Mouse (Mus musculus) neural tube, embryonic 15.5 days (tissue): ENCODE measurements around the gene Shroom1. TPM values are rescaled to one million over a fixed set of nuclear protein-coding genes. Genes with fewer than 3 reads are reported as not detected.

ENCODE experiments used
- ATAC-seq: fragments of 200-750 bp; cut with Nextera tagmentation; 2 replicates; pipeline ENCODE4 v1.8.0; 2017; ENCODE audit warnings: mild to moderate bottlenecking, moderate TSS enrichment, moderate library complexity; ENCODE audit not compliant: low FRiP score
- H3K27ac ChIP-seq: fragments of 300-500 bp; sonication (generic); replicated peaks from 2 replicates; pipeline ENCODE4 v1.5.1; 2015; ENCODE audit warnings: mild to moderate bottlenecking, inconsistent platforms
- H3K27me3 ChIP-seq: fragments of 300-500 bp; sonication (generic); replicated peaks from 2 replicates; pipeline ENCODE4 v1.6.1; 2015; ENCODE audit warnings: inconsistent platforms
- H3K36me3 ChIP-seq: fragments of 300-500 bp; sonication (generic); 2 replicates; pipeline ENCODE4 v1.6.1; 2015; ENCODE audit warnings: inconsistent platforms
- H3K4me1 ChIP-seq: fragments of 300-500 bp; sonication (generic); 2 replicates; pipeline ENCODE4 v1.6.1; 2015; ENCODE audit warnings: inconsistent platforms
- H3K4me2 ChIP-seq: fragments of 300-500 bp; sonication (generic); 2 replicates; pipeline ENCODE4 v1.6.1; 2015; ENCODE audit warnings: inconsistent platforms, mild to moderate bottlenecking, moderate library complexity
- H3K4me3 ChIP-seq: fragments of 300-500 bp; sonication (generic); replicated peaks from 2 replicates; pipeline ENCODE4 v1.5.1; 2015; ENCODE audit warnings: mild to moderate bottlenecking, inconsistent platforms
- H3K9ac ChIP-seq: fragments of 300-500 bp; sonication (generic); replicated peaks from 2 replicates; pipeline ENCODE4 v1.6.1; 2015; ENCODE audit warnings: mild to moderate bottlenecking, inconsistent platforms
- H3K9me3 ChIP-seq: fragments of 300-500 bp; sonication (generic); replicated peaks from 2 replicates; pipeline ENCODE4 v1.6.1; 2016; ENCODE audit warnings: inconsistent platforms
- WGBS: fragments of 180-500 bp; shearing (Covaris S2); methylation state at CpG from one replicate; pipeline ENCODE4 v1.1.7; 2015; ENCODE audit warnings: mixed read lengths; 5-methylcytosine and 5-hydroxymethylcytosine counted together
- polyA plus RNA-seq: library from polyadenylated mRNA; unstranded; fragments of >200 nt; fragmentation: Nextera tagmentation; extraction: Ambion mirVana; gene quantifications from 2 replicates; pipeline ENCODE4 v1.2.1, GENCODE M21; 2015

Gene Shroom1
- polyA plus RNA-seq, 1 experiment from 2014 or later, result 4.1 TPM

- Histone ChIP-seq H3K36me3 (no peaks in the 10 kb centered on the region), H3K4me1 (no peaks in the 10 kb centered on the region), H3K27ac (no peak overlapping the region), H3K4me3 (no peak overlapping the region), H3K27me3 (no peaks in the 10 kb centered on the region), H3K9me3 (no peaks in the 10 kb centered on the region), H3K9ac (no peak overlapping the region), H3K4me2 (no peak overlapping the region)
- no peak for ATAC-seq
- WGBS, result 90% methylated on average over 1 of the region's 1 CpGs
These were observed 8.5 kb upstream of the Shroom1 start for GRCm38 (mm10) chr11:53448529-53448928.

GRCm38 (mm10) chr11:53450070-53450705, 6.8 kb upstream of the Shroom1 start:
- H3K4me2 ChIP-seq, result no peak overlapping the region
- H3K9ac ChIP-seq, result no peak overlapping the region
- H3K27ac ChIP-seq, result no peak overlapping the region
- H3K27me3 ChIP-seq, result peaks cover 11% of the 10 kb centered on the region
- no peak for ATAC-seq
- no peak overlapping the region for H3K4me3 ChIP-seq
- WGBS, result 56% methylated on average over 15 of the region's 15 CpGs
- H3K36me3 ChIP-seq, result no peaks in the 10 kb centered on the region
- H3K4me1 ChIP-seq, result no peaks in the 10 kb centered on the region
- no peaks in the 10 kb centered on the region for H3K9me3 ChIP-seq

- no peak overlapping the region for H3K9ac ChIP-seq
- no peak overlapping the region for H3K4me2 ChIP-seq
- no peak for ATAC-seq
- H3K36me3 ChIP-seq, result no peaks in the 10 kb centered on the region
- WGBS, result 61% methylated on average over 2 of the region's 2 CpGs
- H3K27me3 ChIP-seq, result peaks cover 21% of the 10 kb centered on the region
- no peaks in the 10 kb centered on the region for H3K4me1 ChIP-seq
- H3K4me3 ChIP-seq, result no peak overlapping the region
- no peaks in the 10 kb centered on the region for H3K9me3 ChIP-seq
- no peak overlapping the region for H3K27ac ChIP-seq
These were observed 5.6 kb upstream of the Shroom1 start for GRCm38 (mm10) chr11:53451361-53451760.

GRCm38 (mm10) chr11:53452396-53452795, 4.6 kb upstream of the Shroom1 start:
- H3K27me3 ChIP-seq, result peaks cover 29% of the 10 kb centered on the region
- no peak overlapping the region for H3K27ac ChIP-seq

GRCm38 (mm10) chr11:53453031-53453430, 4.0 kb upstream of the Shroom1 start:
- Histone ChIP-seq H3K4me3 (no peak overlapping the region), H3K27me3 (peaks cover 35% of the 10 kb centered on the region), H3K27ac (no peak overlapping the region), H3K4me1 (peaks cover 12% of the 10 kb centered on the region), H3K4me2 (no peak overlapping the region), H3K9me3 (no peaks in the 10 kb centered on the region), H3K36me3 (no peaks in the 10 kb centered on the region), H3K9ac (no peak overlapping the region)
- 87% methylated on average over 5 of the region's 5 CpGs for WGBS
- ATAC-seq, result no peak

More at GRCm38 (mm10) chr11:53452396-53452795, 4.6 kb upstream of the Shroom1 start:
- Histone ChIP-seq H3K4me1 (peaks cover 10% of the 10 kb centered on the region), H3K4me3 (no peak overlapping the region), H3K9me3 (no peaks in the 10 kb centered on the region), H3K36me3 (no peaks in the 10 kb centered on the region), H3K9ac (no peak overlapping the region), H3K4me2 (no peak overlapping the region)
- 96% methylated on average over 9 of the region's 9 CpGs for WGBS
- no peak for ATAC-seq

GRCm38 (mm10) chr11:53457372-53457954, 458 bp downstream of the Shroom1 start:
- Histone ChIP-seq H3K9ac (peak overlapping the region; percentile 49), H3K4me1 (peaks cover 12% of the 10 kb centered on the region), H3K4me2 (peak overlapping the region; percentile 78), H3K4me3 (peak overlapping the region; percentile 43), H3K36me3 (no peaks in the 10 kb centered on the region), H3K27me3 (peaks cover 74% of the 10 kb centered on the region), H3K9me3 (no peaks in the 10 kb centered on the region), H3K27ac (0 out of 2 replicates have a peak overlapping the region, but pooled peaks have one; percentile 37)
- no peak; the same call in 1 of the 2 replicates for ATAC-seq
- WGBS, result 4% methylated on average over 28 of the region's 29 CpGs

- Histone ChIP-seq H3K27me3 (peaks cover 89% of the 10 kb centered on the region), H3K9ac (no peak overlapping the region), H3K36me3 (no peaks in the 10 kb centered on the region), H3K4me3 (no peak overlapping the region), H3K9me3 (no peaks in the 10 kb centered on the region), H3K4me2 (no peak overlapping the region), H3K4me1 (peaks cover 22% of the 10 kb centered on the region), H3K27ac (no peak overlapping the region)
- WGBS, result 67% methylated on average over 3 of the region's 3 CpGs
- no peak for ATAC-seq
These were observed 2.0 kb downstream of the Shroom1 start for GRCm38 (mm10) chr11:53458996-53459395.

- Histone ChIP-seq H3K27me3 (peaks cover 90% of the 10 kb centered on the region), H3K4me3 (no peak overlapping the region), H3K4me2 (no peak overlapping the region), H3K36me3 (no peaks in the 10 kb centered on the region), H3K27ac (no peak overlapping the region), H3K9ac (no peak overlapping the region), H3K9me3 (no peaks in the 10 kb centered on the region), H3K4me1 (peaks cover 23% of the 10 kb centered on the region)
- no peak for ATAC-seq
- WGBS, result 87% methylated on average over 3 of the region's 3 CpGs
These were observed 3.2 kb downstream of the Shroom1 start for GRCm38 (mm10) chr11:53460192-53460591.

GRCm38 (mm10) chr11:53461727-53462126, 4.7 kb downstream of the Shroom1 start:
- no peak overlapping the region for H3K4me2 ChIP-seq
- ATAC-seq, result no peak
- H3K27ac ChIP-seq, result no peak overlapping the region
- H3K4me1 ChIP-seq, result peaks cover 26% of the 10 kb centered on the region
- no peaks in the 10 kb centered on the region for H3K9me3 ChIP-seq
- H3K36me3 ChIP-seq, result no peaks in the 10 kb centered on the region
- no peak overlapping the region for H3K9ac ChIP-seq
- peaks cover 91% of the 10 kb centered on the region for H3K27me3 ChIP-seq
- H3K4me3 ChIP-seq, result no peak overlapping the region
- WGBS, result 25% methylated on average over 5 of the region's 5 CpGs

GRCm38 (mm10) chr11:53463551-53464424, 6.8 kb downstream of the Shroom1 start:
- Histone ChIP-seq H3K27me3 (peaks cover 84% of the 10 kb centered on the region), H3K9ac (peak overlapping the region; percentile 41; the same call in 1 of the 2 replicates), H3K4me3 (peak overlapping the region; percentile 44), H3K36me3 (no peaks in the 10 kb centered on the region), H3K4me1 (peaks cover 20% of the 10 kb centered on the region), H3K27ac (no peak overlapping the region), H3K9me3 (no peaks in the 10 kb centered on the region), H3K4me2 (peak overlapping the region; percentile 96)
- 9% methylated on average over 55 of the region's 55 CpGs for WGBS
- no peak for ATAC-seq

GRCm38 (mm10) chr11:53466231-53466971, 9.4 kb downstream of the Shroom1 start:
- peak overlapping the region; percentile 41 for H3K9ac ChIP-seq
- peak; percentile 60 for ATAC-seq
- no peaks in the 10 kb centered on the region for H3K36me3 ChIP-seq
- peaks cover 36% of the 10 kb centered on the region for H3K4me1 ChIP-seq
- H3K4me3 ChIP-seq, result peak overlapping the region; percentile 37
- WGBS, result 9% methylated on average over 40 of the region's 40 CpGs
- peaks cover 68% of the 10 kb centered on the region for H3K27me3 ChIP-seq
- no peak overlapping the region for H3K27ac ChIP-seq
- no peaks in the 10 kb centered on the region for H3K9me3 ChIP-seq
- peak overlapping the region; percentile 65 for H3K4me2 ChIP-seq
